Mouse (Mus musculus) granulocyte monocyte progenitor cell, adult 5-6 weeks (primary cell): ENCODE measurements at regions not wholly inside any gene's neighbourhood (a gene's known extent, or its start where the extent isn't known, plus 50 kb on each side); places are given as distances from the start of the nearest gene placed in this dataset.

Experiments
- ATAC-seq: replicated peaks from 2 replicates; pipeline ENCODE4 v1.8.0; 2016; ENCODE audit warnings: mild to moderate bottlenecking, moderate TSS enrichment, inconsistent platforms; ENCODE audit not compliant: poor library complexity, severe bottlenecking

GRCm38 (mm10) chr16:78637015-78637414, 60.5 kb upstream of the D16Ertd472e start:
- ATAC-seq, result peak; percentile 78

- ATAC-seq, result no peak
Observed at GRCm38 (mm10) chr16:78635774-78636173, 59.3 kb upstream of the D16Ertd472e start.

GRCm38 (mm10) chr16:78635257-78635656, 58.7 kb upstream of the D16Ertd472e start:
- ATAC-seq, result peak; percentile 80

- no peak for ATAC-seq
Observed at GRCm38 (mm10) chr16:78631797-78632196, 55.3 kb upstream of the D16Ertd472e start.

- peak; percentile 91 for ATAC-seq
Observed at GRCm38 (mm10) chr16:78626803-78627202, 50.3 kb upstream of the D16Ertd472e start.
